Mouse (Mus musculus) activated CD4-positive, CD25-positive, alpha-beta regulatory T cell, adult 4 months (primary cell): Measurements from ENCODE around the gene Ddx55. TPM values are rescaled to one million over a fixed set of nuclear protein-coding genes. Genes with fewer than 3 reads are reported as not detected.
"Not testable (repeated sequence)": the region's sequence is repeated elsewhere in the genome, so short reads cannot be mapped to it uniquely, and the experiment has no call there.

ENCODE experiments used
- ATAC-seq: one replicate; pipeline ENCODE4 v1.8.0; 2017
- polyA plus RNA-seq, 2 experiments: library from polyadenylated mRNA; unstranded; fragments of 100-300 nt; shearing (Covaris generic); gene quantifications; one replicate each; pipeline ENCODE4 v1.2.1; 2017

Gene Ddx55
- polyA plus RNA-seq, 2 experiments from 2014 or later: 16.3 to 16.6 TPM

DNA sequence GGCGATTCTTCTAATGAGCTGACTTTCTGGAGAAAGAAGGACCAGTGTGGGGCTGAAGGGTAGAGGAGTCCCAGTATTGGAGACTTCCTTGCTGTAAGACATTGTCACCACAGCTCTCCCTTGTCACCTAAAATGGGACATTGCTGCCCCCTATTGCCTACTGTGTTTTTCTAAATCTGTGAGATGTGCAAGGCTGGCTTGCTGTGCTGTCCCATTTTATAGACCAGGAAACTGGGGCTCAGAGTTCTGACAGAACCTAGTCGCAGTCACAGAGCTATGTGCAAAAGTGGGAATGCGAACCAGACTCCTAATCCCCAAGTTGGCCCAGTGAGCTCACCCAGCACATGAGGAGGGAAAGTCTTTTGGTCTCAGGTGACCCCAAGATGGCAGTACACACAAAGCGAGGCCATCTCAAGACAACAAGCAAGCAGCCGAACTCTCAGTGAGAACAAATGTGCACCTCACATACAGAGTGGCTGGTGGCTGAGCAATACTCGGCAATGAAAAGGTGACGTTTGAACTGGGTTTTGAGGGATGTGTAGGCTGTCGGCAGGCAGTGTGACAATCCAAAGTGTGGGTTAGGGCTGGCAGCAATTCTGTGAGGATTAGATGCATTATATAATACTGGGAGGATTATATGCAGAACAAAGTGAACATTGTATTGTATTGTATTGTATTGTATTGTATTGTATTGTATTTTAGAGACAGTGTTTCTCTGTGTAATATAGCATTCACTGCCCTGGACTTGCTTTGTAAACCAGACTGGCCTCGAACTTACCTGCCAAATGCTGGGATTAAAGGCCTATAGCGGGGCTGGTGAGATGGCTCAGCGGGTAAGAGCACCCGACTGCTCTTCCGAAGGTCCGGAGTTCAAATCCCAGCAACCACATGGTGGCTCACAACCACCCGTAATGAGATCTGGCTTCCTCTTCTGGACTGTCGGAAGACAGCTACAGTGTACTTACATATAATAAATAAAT, 13.6 kb upstream of the Ddx55 start:
- ATAC-seq: no peak

DNA sequence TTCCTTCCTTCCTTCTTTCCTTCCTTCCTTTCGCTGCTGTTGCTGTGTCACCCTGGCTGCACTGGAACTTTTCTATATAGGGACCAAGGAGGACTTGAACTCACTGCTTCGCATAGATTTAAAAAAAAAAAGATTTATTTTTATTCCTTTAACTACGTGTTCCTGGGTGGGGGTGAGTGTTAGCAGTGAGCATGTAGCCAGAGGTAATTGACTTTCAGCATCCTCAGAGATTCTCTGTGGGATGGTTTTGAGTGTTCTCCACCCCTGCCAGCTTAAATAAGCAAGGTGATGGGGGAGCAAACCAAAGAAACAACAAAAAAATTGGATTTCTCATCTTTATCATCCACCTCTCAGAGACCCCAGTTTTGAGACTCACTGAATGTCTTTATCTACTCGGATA, 12.8 kb upstream of the Ddx55 start:
- no peak for ATAC-seq

DNA sequence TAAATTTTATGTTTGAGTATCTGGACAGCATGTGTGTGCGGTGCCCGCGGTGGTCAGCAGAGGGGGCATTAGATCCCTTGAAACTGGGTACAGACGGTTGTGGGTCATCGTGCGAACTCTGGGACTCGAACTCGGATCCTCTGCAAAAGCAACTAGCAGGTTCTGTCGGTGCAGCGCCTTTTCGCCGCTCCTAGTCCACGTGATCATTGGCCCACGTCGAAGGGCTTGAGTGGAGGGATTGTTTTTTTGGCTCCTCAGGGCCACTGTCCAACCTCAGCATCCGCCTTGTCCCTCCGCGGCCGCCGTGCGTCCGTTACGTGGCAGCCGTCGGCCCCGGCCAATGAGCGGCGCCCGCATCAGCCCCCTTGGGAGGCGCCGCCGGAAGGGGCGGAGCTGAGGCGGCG, 12.3 kb upstream of the Ddx55 start, which contains the start of gene Tmed2:
Gene Tmed2 (plus strand): TSS at position 313 of the 404 bp plus-strand sequence.
- ATAC-seq: peak; percentile 85

GRCm38 (mm10) chr5:124540905-124541601, 11.6 kb upstream of the Ddx55 start:
- ATAC-seq: peak; percentile 41

DNA sequence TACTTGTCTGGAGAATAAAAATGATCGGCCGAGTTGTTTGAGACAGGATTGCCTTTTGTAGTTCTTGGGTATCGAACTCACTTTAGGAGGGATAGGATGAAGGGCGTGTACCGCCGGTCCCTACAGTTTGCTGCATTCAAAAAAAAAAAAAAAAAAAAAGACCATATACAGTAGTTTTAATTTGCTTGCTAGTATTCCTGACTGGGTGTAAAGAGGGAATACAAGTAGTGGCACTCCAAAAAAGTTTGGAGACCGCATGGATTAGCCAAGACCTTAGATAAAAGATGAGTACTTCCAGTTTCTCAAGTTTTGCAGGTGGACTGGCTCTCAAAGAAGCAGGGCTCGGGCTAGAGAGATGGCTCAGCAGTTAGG, 11.1 kb upstream of the Ddx55 start:
- no peak for ATAC-seq

DNA sequence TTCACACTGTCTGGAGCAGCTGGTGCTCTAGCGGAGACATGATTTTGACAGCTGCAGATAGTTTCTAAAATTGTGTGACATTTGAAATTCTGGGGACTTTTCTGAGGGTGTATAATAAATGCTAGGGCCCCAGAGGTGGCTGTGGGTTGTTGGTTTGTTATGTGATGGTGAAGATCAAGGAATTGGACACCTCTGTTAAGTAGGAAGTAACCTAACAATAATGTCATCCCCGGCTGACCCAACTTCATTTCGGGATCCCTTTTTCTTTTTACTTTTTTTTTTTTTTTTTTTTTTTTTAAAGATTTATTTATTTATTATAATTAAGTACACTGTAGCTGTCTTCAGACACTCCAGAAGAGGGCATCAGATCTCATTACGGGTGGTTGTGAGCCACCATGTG, 1.9 kb upstream of the Ddx55 start:
- ATAC-seq: not testable (repeated sequence)

DNA sequence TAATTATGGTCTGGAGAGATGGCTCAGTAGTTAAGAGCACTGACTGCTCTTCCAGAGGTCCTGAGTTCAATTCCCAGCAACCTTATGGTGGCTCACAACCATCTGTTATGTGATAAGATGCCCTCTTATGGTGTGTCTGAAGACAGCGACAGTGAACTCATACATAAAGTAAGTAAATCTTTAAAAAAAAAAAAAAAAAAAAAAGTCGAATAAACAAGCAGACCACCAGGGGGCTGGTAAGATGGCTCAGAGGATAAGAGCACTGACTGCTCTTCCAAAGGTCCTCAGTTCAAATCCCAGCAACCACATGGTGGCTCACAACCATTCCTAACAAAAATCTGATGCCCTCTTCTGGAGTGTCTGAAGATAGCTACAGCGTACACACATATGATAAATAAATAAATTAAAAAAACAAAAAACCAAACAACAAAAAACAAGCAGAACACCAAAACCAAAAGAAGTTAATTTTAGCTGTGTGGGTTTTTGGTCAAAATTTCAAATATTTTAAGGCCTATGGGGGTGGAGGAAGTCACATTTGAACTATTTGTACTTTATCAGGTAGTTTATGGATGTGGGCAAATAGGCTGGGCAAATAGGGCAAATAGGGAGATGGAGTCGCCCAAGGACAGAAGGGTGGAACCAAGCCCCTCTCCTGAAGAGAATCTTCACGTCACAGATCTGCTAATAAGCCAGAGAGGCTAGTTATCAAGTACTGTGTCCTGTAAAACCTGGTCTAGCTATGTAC, 1.1 kb upstream of the Ddx55 start:
- ATAC-seq: not testable (repeated sequence)

GRCm38 (mm10) chr5:124552094-124552472, 581 bp upstream of the Ddx55 start:
- no peak for ATAC-seq

- ATAC-seq: no peak
Observed at GRCm38 (mm10) chr5:124553607-124554006, 943 bp downstream of the Ddx55 start.

DNA sequence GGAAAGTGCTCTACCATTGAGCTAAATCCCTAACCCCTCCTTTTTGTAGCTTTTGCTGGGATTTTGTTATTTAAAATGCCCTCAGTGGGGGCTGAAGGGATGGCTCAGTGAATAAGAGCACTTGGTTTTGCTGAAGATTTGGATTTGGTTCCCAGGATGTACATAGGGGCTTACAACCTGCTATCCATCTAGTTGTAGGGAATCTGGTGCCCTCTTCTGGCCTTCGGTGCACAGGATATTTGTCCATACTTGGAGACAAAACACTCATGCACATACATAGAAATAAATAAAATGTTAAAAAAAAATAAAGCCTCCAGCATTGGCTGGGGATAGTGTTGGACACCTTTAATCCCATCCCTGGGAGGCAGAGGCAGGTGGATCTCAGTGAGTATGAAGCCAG, 2.5 kb downstream of the Ddx55 start:
- ATAC-seq: no peak

- no peak for ATAC-seq
Observed at GRCm38 (mm10) chr5:124571068-124571467, 18.4 kb downstream of the Ddx55 start.

GRCm38 (mm10) chr5:124575467-124575866, 22.8 kb downstream of the Ddx55 start:
- ATAC-seq: no peak

DNA sequence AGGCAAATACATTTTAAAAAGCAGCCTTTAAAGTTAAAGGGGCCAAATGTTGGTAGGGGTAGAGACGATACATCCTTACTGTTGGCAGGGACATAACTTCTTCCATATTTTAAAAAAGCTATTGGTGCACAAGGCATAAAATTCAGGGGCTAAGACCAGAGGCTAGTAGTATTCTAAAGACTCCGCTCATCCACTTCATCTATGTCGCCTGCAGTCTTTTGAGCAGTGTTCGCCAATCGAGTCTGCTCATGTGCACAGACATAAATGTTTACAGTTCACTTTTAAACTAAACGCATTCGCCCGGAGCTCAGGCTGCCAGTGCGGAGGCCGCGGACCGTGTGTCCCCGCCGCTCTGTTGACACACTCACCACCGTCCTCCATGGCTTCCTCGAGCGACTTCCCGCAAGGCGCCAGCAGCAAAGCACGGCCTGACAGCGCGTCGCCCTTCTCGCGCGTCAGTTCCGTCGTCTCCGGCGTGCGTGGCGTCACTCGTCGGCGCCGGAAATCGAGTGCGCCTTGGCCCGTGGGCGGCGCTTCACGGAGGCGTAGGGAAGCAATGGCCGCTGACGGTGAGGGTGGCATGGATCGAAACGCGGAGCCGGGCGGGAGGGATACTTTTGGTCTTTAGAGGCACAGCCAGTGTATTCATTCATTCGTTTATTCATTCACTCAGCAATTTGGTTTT, 26.1 kb downstream of the Ddx55 start, which contains the start of the genes Eif2b1 and Gtf2h3:
Gene Eif2b1 (minus strand): TSS at position 499 of the 685 bp plus-strand sequence.
Gene Gtf2h3 (plus strand): TSS at position 508 of the 685 bp plus-strand sequence.
- peak; percentile 96 for ATAC-seq

- no peak for ATAC-seq
Observed at GRCm38 (mm10) chr5:124582515-124582914, 29.9 kb downstream of the Ddx55 start.

DNA sequence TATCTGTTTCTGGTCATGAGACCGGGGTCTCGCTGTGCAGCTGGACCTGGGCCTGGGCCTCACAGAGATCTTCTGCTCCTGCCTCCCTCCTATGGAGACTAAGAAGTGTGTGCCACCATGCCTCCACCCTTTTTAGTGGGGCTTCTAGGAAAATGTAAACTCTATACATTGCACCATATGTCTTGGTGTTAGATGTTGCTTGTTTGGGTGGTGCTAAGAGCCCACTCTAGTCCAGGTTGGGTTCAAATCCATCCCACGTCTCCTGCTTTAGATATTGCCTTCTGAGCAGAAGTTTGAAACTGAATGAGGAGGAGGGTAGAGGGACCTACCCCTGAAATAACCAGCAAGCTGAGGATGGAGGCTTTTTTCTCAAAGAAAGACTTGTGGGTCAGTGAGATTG, 40.1 kb downstream of the Ddx55 start:
- ATAC-seq: no peak

DNA sequence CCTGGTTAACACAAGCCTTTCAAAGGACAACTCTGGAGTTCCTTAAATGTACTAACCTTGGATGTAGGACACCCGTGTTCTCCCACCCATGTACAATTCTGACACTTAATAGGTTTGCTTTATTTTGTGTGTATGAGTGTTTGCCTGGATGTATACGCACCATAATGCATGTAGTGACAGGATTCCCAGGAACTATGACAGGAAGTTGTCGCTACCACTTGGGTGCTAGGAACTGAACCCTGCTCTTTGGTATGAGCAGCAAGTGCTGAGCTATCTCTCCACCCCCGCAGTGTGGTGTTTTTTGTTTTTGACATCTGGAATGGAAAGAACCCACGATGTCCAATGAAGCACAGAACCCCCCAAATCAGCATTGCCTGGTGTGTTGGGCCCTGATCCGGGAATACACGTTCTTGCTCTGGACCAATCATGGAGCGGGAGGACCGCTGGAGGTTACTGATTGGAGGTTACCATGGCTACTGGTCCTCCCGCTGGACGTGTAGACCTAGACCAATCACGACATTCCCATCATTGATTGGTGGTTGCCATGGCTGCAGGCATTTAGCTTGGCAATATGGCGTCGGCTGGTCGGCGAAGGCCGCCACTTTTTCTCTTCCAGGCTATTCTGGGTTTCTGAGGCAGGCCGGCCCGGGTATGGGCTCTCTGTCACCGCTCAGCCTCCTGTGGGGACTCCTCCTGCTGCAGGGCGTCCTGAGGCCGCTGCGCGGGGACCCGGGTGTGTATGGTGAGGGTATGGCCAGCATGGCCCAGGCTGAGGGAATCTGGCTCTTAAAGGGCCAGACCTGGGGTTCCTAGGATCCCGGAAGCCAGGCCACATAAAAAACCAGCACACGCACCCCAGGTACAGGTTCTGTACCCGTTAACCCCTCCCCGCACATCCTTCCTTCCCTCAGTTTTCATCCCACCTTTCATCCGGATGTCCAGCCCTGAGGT, 45.8 kb downstream of the Ddx55 start:
- peak; percentile 92 for ATAC-seq

- not testable (repeated sequence) for ATAC-seq
Observed at GRCm38 (mm10) chr5:124599726-124600125, 47.1 kb downstream of the Ddx55 start.

GRCm38 (mm10) chr5:124602349-124602748, 49.7 kb downstream of the Ddx55 start:
- no peak for ATAC-seq

GRCm38 (mm10) chr5:124604296-124604695, 51.6 kb downstream of the Ddx55 start:
- no peak for ATAC-seq

GRCm38 (mm10) chr5:124605041-124605622, 52.5 kb downstream of the Ddx55 start:
- no peak for ATAC-seq

GRCm38 (mm10) chr5:124610965-124611364, 58.3 kb downstream of the Ddx55 start:
- no peak for ATAC-seq
